Mouse (Mus musculus): Measurements from ENCODE around the gene Cfap61.

Cfap61 gene

DNA sequence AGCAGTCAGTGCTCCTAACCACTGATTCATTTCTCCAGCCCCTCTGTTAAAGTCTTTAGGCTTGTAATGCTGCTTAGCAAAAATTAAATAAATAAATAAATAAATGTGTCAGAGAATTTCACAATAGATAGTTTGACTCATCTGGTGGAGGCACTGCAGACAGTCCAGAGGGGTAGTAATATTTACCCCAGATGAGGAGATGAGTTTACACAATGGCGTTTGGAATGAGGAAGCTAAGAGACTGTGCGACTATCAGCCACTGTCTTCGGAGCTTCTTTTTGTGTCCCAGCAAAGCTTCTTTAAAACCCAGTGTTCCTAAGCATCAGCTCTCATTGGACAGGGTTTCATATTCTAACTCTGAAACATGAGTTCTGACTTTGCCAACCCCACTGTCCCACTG is 165.3 kb downstream of the Cfap61 start:
- Histone ChIP-seq H3K4me1 (replicated peaks; ENCODE audit: low read depth, low read length) (peaks cover 8% of the 10 kb centered on the region), H3K4me3 (replicated peaks; ENCODE audit: low read length) (no peak overlapping the region), H3K36me3 (ENCODE audit: insufficient read depth, low read length) (no peaks in the 10 kb centered on the region), H3K27me3 (ENCODE audit: insufficient read depth, low read length) (peaks cover 31% of the 10 kb centered on the region; the same call in 1 of the 2 replicates), H3K9me3 (ENCODE audit: low read length) (no peaks in the 10 kb centered on the region)
- TF ChIP-seq POU5F1 (IDR thresholded peaks at IDR 0.05; ENCODE audit: borderline replicate concordance, low read length) = no peak
- no peak for TF ChIP-seq NANOG (IDR thresholded peaks at IDR 0.05; ENCODE audit: borderline replicate concordance, low read length)
- TF ChIP-seq CTCF (conservative IDR thresholded peaks at IDR 0.05; ENCODE audit: low read length) = no peak

DNA sequence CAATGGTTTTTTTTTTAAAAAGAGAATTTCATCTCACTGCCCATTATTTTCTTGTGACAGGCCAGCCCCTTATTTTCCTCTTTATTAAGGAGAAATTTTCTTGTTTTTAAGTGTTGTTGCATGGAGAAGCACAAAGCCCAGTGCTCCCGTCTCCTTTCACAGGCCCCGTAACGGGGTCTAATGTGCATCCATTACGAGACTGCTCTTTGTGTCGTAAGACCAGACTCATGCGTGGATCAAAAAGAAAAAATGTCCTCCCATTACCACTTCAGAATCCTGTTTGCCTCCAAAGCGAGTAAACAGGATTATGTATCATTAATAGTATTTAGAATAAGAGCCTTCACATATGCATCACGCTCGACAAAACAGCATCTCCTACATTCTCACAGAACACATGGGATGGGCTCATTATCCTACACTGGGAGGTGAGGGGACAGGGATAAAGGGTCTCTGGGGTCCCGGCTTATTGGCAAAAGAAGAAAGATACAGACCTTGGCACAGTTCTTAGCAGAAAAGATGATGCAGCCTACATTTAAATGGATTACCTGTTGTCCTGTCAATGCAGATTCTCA is 166.0 kb downstream of the Cfap61 start:
- Histone ChIP-seq H3K36me3 (ENCODE audit: insufficient read depth, low read length) (no peaks in the 10 kb centered on the region), H3K4me1 (replicated peaks; ENCODE audit: low read depth, low read length) (peaks cover 8% of the 10 kb centered on the region), H3K9me3 (ENCODE audit: low read length) (no peaks in the 10 kb centered on the region), H3K4me3 (replicated peaks; ENCODE audit: low read length) (no peak overlapping the region), H3K27me3 (ENCODE audit: insufficient read depth, low read length) (peaks cover 29% of the 10 kb centered on the region)
- no peak for TF ChIP-seq NANOG (IDR thresholded peaks at IDR 0.05; ENCODE audit: borderline replicate concordance, low read length)
- TF ChIP-seq CTCF (conservative IDR thresholded peaks at IDR 0.05; ENCODE audit: low read length) = no peak
- no peak for TF ChIP-seq POU5F1 (IDR thresholded peaks at IDR 0.05; ENCODE audit: borderline replicate concordance, low read length)

DNA sequence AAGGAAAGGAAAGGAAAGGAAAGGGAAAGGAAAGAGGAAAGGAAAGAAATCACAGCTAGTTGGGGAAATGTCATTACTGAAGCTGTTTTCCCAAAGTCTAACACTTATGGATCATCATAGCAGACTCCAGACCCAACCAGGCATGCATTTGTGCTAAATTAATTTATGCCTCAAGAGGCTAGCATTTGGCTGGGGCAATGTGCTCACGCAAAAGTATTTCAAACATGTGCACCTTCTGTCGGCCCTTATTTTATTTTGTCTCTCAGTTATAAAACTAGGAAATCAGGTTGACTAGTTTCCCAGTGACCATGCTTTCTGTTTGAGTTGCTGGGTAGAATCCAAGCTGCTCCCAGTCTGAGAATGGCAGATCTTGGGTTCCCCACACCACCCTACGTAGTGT is 168.0 kb downstream of the Cfap61 start:
- TF ChIP-seq CTCF (conservative IDR thresholded peaks at IDR 0.05; ENCODE audit: low read length) (no peak), NANOG (IDR thresholded peaks at IDR 0.05; ENCODE audit: borderline replicate concordance, low read length) (no peak), POU5F1 (IDR thresholded peaks at IDR 0.05; ENCODE audit: borderline replicate concordance, low read length) (no peak)
- H3K9me3 ChIP-seq (ENCODE audit: low read length) = no peaks in the 10 kb centered on the region
- H3K4me1 ChIP-seq (replicated peaks; ENCODE audit: low read depth, low read length) = peaks cover 8% of the 10 kb centered on the region
- peaks cover 22% of the 10 kb centered on the region for H3K27me3 ChIP-seq (ENCODE audit: insufficient read depth, low read length)
- no peaks in the 10 kb centered on the region for H3K36me3 ChIP-seq (ENCODE audit: insufficient read depth, low read length)
- H3K4me3 ChIP-seq (replicated peaks; ENCODE audit: low read length) = no peak overlapping the region

DNA sequence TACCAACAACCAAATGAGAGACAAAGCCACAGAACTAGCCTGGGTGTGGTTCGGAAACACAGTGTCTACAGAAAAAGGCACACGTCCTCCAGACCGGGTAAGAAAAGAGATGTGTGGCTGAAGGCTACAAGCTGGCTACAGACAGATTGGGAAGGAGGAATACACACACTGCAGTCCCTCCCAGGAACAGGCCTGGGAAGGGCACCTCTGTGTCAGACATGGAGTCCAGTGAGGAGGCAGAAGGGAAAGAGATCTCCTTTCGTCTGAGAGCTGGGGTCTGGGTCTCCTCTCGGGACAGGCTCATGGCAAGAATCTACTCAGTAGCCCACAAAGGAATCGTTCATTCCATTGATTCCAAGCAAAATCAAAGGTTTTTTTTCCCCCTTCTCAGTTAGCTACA is 170.8 kb downstream of the Cfap61 start:
- no peak for TF ChIP-seq CTCF (conservative IDR thresholded peaks at IDR 0.05; ENCODE audit: low read length)
- no peak for TF ChIP-seq NANOG (IDR thresholded peaks at IDR 0.05; ENCODE audit: borderline replicate concordance, low read length)
- no peak for TF ChIP-seq POU5F1 (IDR thresholded peaks at IDR 0.05; ENCODE audit: borderline replicate concordance, low read length)
- H3K27me3 ChIP-seq (ENCODE audit: insufficient read depth, low read length) = peaks cover 22% of the 10 kb centered on the region
- no peak overlapping the region for H3K4me3 ChIP-seq (replicated peaks; ENCODE audit: low read length)
- no peaks in the 10 kb centered on the region for H3K4me1 ChIP-seq (replicated peaks; ENCODE audit: low read depth, low read length)
- no peaks in the 10 kb centered on the region for H3K36me3 ChIP-seq (ENCODE audit: insufficient read depth, low read length)
- H3K9me3 ChIP-seq (ENCODE audit: low read length) = no peaks in the 10 kb centered on the region

DNA sequence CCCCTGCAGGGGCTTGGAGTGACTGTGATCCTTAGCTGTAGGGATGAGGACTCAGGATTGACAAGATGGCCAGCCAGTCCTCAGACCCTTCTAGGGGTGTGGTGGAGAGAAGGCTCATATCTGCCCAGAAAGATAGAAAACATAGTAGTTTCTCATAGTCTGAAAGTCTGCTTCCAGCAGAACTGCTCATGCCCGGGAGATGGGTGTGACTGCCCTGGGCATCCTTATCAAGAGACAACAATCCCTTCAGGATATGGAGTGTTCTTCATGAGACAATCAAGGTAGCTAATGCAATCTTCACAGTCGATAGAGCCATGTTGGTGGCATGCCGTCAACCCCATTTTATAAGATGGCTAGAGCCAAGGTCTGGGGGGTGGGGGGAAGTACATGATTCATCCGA is 173.4 kb downstream of the Cfap61 start:
- peaks cover 4% of the 10 kb centered on the region for H3K27me3 ChIP-seq (ENCODE audit: insufficient read depth, low read length)
- H3K4me3 ChIP-seq (replicated peaks; ENCODE audit: low read length) = no peak overlapping the region
- TF ChIP-seq CTCF (conservative IDR thresholded peaks at IDR 0.05; ENCODE audit: low read length) (no peak), POU5F1 (IDR thresholded peaks at IDR 0.05; ENCODE audit: borderline replicate concordance, low read length) (no peak), NANOG (IDR thresholded peaks at IDR 0.05; ENCODE audit: borderline replicate concordance, low read length) (no peak)

DNA sequence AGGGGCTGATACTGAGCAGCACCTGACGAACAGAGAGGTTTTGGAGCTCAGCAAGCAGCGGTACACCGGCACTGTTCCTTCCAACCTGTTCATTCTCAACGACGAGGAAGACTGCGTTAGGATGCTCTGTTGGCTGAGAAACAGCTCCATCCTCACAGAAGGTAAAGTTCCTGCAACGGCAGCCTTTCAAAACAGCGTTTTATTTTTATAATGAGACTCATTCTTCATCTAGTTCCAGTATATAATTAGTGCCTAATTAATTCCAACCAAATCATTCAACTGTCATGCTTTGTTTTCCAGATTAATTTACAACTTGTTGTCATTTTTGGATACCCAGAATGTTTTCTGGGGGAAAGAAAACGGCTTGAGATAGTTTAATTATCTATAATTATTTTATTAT is 175.3 kb downstream of the Cfap61 start:
- H3K27me3 ChIP-seq (ENCODE audit: insufficient read depth, low read length) = peaks cover 3% of the 10 kb centered on the region
- no peak for TF ChIP-seq CTCF (conservative IDR thresholded peaks at IDR 0.05; ENCODE audit: low read length)
- TF ChIP-seq NANOG (IDR thresholded peaks at IDR 0.05; ENCODE audit: borderline replicate concordance, low read length) = no peak
- TF ChIP-seq POU5F1 (IDR thresholded peaks at IDR 0.05; ENCODE audit: borderline replicate concordance, low read length) = no peak
- H3K4me1 ChIP-seq (replicated peaks; ENCODE audit: low read depth, low read length) = no peaks in the 10 kb centered on the region
- no peaks in the 10 kb centered on the region for H3K9me3 ChIP-seq (ENCODE audit: low read length)
- no peak overlapping the region for H3K4me3 ChIP-seq (replicated peaks; ENCODE audit: low read length)
- H3K36me3 ChIP-seq (ENCODE audit: insufficient read depth, low read length) = no peaks in the 10 kb centered on the region

More for the DNA sequence above, 173.4 kb downstream of the Cfap61 start:
- Histone ChIP-seq H3K36me3 (ENCODE audit: insufficient read depth, low read length) (no peaks in the 10 kb centered on the region), H3K9me3 (ENCODE audit: low read length) (no peaks in the 10 kb centered on the region), H3K4me1 (replicated peaks; ENCODE audit: low read depth, low read length) (no peaks in the 10 kb centered on the region)

DNA sequence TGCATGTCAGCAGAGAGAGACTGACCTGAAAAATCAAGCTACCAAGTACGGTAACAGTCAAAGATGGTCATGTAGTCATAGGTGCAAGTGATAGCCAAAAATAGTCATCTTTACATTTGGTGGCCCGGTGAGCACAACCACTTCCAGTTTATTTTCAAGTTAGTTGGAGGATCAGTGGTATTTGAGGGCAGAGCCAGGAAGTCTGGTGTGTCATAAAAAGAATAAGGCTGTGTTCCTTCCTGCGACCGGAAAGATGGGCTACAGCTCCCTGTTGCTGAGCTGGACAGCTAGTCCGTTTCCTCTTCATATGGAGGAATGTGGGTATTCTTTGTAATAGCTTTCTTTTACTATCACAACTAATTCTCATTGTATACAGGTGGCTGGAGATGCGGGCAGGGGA is 181.7 kb downstream of the Cfap61 start:
- Histone ChIP-seq H3K36me3 (ENCODE audit: insufficient read depth, low read length) (no peaks in the 10 kb centered on the region), H3K27me3 (ENCODE audit: insufficient read depth, low read length) (no peaks in the 10 kb centered on the region), H3K9me3 (ENCODE audit: low read length) (no peaks in the 10 kb centered on the region), H3K4me3 (replicated peaks; ENCODE audit: low read length) (no peak overlapping the region), H3K4me1 (replicated peaks; ENCODE audit: low read depth, low read length) (no peaks in the 10 kb centered on the region)
- TF ChIP-seq CTCF (conservative IDR thresholded peaks at IDR 0.05; ENCODE audit: low read length) (no peak), NANOG (IDR thresholded peaks at IDR 0.05; ENCODE audit: borderline replicate concordance, low read length) (no peak), POU5F1 (IDR thresholded peaks at IDR 0.05; ENCODE audit: borderline replicate concordance, low read length) (no peak)

DNA sequence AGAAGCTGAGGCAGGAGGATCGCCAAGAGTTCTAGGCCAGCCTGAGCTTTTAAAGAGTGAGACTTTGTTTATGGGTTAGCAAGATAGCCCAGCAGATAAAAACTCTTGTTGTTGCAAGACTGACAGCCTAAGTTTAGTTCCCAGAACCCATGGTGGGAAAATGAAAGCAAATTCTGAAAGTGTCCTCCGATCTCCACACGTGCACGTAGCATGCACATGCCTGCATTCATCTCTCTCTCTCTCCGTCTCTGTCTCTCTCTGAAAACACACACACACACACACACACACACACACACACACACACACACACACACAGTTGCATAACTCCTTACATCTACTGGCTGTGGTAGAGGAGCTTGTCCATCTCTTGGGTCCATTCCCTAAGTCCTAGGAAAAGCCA is 182.1 kb downstream of the Cfap61 start:
- no peak overlapping the region for H3K4me3 ChIP-seq (replicated peaks; ENCODE audit: low read length)
- no peaks in the 10 kb centered on the region for H3K36me3 ChIP-seq (ENCODE audit: insufficient read depth, low read length)
- TF ChIP-seq POU5F1 (IDR thresholded peaks at IDR 0.05; ENCODE audit: borderline replicate concordance, low read length) (no peak), NANOG (IDR thresholded peaks at IDR 0.05; ENCODE audit: borderline replicate concordance, low read length) (no peak), CTCF (conservative IDR thresholded peaks at IDR 0.05; ENCODE audit: low read length) (no peak)
- no peaks in the 10 kb centered on the region for H3K27me3 ChIP-seq (ENCODE audit: insufficient read depth, low read length)
- H3K9me3 ChIP-seq (ENCODE audit: low read length) = no peaks in the 10 kb centered on the region
- no peaks in the 10 kb centered on the region for H3K4me1 ChIP-seq (replicated peaks; ENCODE audit: low read depth, low read length)

Data from E14TG2a.4 (cell line).